8 mouse cellular contexts compared by ENCODE assay signal in genomic region chr8:86843896-86844295, GRCm38 (mm10). TPM values are rescaled to one million over a fixed set of nuclear protein-coding genes. Genes with fewer than 3 reads are reported as not detected.
A peak's percentile ranks its signal among the peaks of the same experiment; 100 is the strongest.
DNase-seq lines count a peak whose midpoint lies in the region; ATAC-seq and TF ChIP-seq lines count a peak whose summit lies in the region.

No protein-coding gene starts in this region.

- H3K9me3 ChIP-seq in hindbrain, embryonic 14.5 days (ENCODE audit: control insufficient read depth, low read length), result no peaks in the 10 kb centered on the region
- no peaks in the 10 kb centered on the region for H3K9me3 ChIP-seq in lung, postnatal 0 days (ENCODE audit: low read length)
- H3K9me3 ChIP-seq in stomach, postnatal 0 days (ENCODE audit: control insufficient read depth, low read length), result no peaks in the 10 kb centered on the region

- 49% methylated on average over 8 of the region's 8 CpGs for WGBS in hindbrain, embryonic 14.5 days
- WGBS in lung, postnatal 0 days, result 56% methylated on average over 8 of the region's 8 CpGs
- WGBS in stomach, postnatal 0 days, result 53% methylated on average over 8 of the region's 8 CpGs

- intact Hi-C loops in left cerebral cortex, adult 2 months (cut with DNase I), result loop anchor here (5.0 kb wide), 1 partner anchor 202 kb away; no protein-coding TSS in a partner anchor

- peak; percentile 52 for TF ChIP-seq CTCF in left cerebral cortex, adult 2 months (IDR thresholded peaks at IDR 0.05)
- TF ChIP-seq CTCF in lung, postnatal 0 days (IDR thresholded peaks at IDR 0.05), result peak; percentile 78
- TF ChIP-seq CTCF in stomach, postnatal 0 days (IDR thresholded peaks at IDR 0.05; ENCODE audit: low read depth), result peak; percentile 81

- peak; percentile 57; the same call in 1 of the 2 replicates for ATAC-seq in hindbrain, embryonic 14.5 days (ENCODE audit: low FRiP score)
- ATAC-seq in lung, postnatal 0 days, result peak; percentile 70
- ATAC-seq in stomach, postnatal 0 days (ENCODE audit: low FRiP score, low TSS enrichment), result no peak

- H3K27me3 ChIP-seq in hindbrain, embryonic 14.5 days (ENCODE audit: control insufficient read depth, insufficient read depth, low read length), result no peaks in the 10 kb centered on the region
- no peaks in the 10 kb centered on the region for H3K27me3 ChIP-seq in lung, postnatal 0 days (replicated peaks; ENCODE audit: insufficient read depth, low read length)
- no peaks in the 10 kb centered on the region for H3K27me3 ChIP-seq in stomach, postnatal 0 days (ENCODE audit: control insufficient read depth, insufficient read depth, low read length)

- H3K4me2 ChIP-seq in hindbrain, embryonic 14.5 days (replicated peaks), result no peak overlapping the region
- H3K4me2 ChIP-seq in lung, postnatal 0 days (replicated peaks; ENCODE audit: low read depth, low read length), result no peak overlapping the region
- H3K4me2 ChIP-seq in stomach, postnatal 0 days (replicated peaks; ENCODE audit: low read depth), result no peak overlapping the region

- no peak overlapping the region for H3K27ac ChIP-seq in left cerebral cortex, adult 2 months
- no peak overlapping the region for H3K27ac ChIP-seq in hindbrain, embryonic 14.5 days
- no peak overlapping the region for H3K27ac ChIP-seq in lung, postnatal 0 days (ENCODE audit: low read length)
- no peak overlapping the region for H3K27ac ChIP-seq in stomach, postnatal 0 days (replicated peaks)

- no peaks in the 10 kb centered on the region for H3K4me1 ChIP-seq in hindbrain, embryonic 14.5 days (replicated peaks; ENCODE audit: control insufficient read depth, insufficient read depth, low read length)
- no peaks in the 10 kb centered on the region; the same call in 1 of the 2 replicates for H3K4me1 ChIP-seq in lung, postnatal 0 days (ENCODE audit: insufficient read depth, low read depth, low read length)
- no peaks in the 10 kb centered on the region for H3K4me1 ChIP-seq in stomach, postnatal 0 days (replicated peaks; ENCODE audit: control insufficient read depth, insufficient read depth)

- peaks cover 73% of the 10 kb centered on the region for H3K36me3 ChIP-seq in hindbrain, embryonic 14.5 days (replicated peaks; ENCODE audit: control insufficient read depth, insufficient read depth)
- H3K36me3 ChIP-seq in lung, postnatal 0 days (ENCODE audit: insufficient read depth, low read length), result peaks cover 4% of the 10 kb centered on the region; the same call in 1 of the 2 replicates
- H3K36me3 ChIP-seq in stomach, postnatal 0 days (ENCODE audit: control insufficient read depth, insufficient read depth, low read length), result peaks cover 15% of the 10 kb centered on the region; the same call in 1 of the 2 replicates

- DNase-seq in left cerebral cortex, adult 2 months (ENCODE audit: extremely low spot score in 1 of 2, low spot score in 2 of 2), result peak in 1 of 2 experiments; percentile 31
- no peak for DNase-seq in left cerebral cortex, adult 11 months (ENCODE audit: low spot score)
- peak; percentile 20 for DNase-seq in T-cell, adult 2 months (ENCODE audit: low spot score)
- peak; percentile 50 for DNase-seq in embryo, embryonic 11 days
- peak; percentile 48 for DNase-seq in hindbrain, embryonic 14.5 days (ENCODE audit: low spot score)
- peak; percentile 75 for DNase-seq in lung, postnatal 0 days (ENCODE audit: low spot score)
- DNase-seq in stomach, postnatal 0 days (ENCODE audit: low spot score), result peak; percentile 39
- DNase-seq in urinary bladder, postnatal 10 days (ENCODE audit: low spot score), result no peak

- H3K9ac ChIP-seq in hindbrain, embryonic 14.5 days, result no peak overlapping the region
- no peak overlapping the region for H3K9ac ChIP-seq in lung, postnatal 0 days (replicated peaks; ENCODE audit: low read depth)
- no peak overlapping the region for H3K9ac ChIP-seq in stomach, postnatal 0 days (ENCODE audit: low read length)

- TF ChIP-seq EP300 in lung, postnatal 0 days (IDR thresholded peaks at IDR 0.05), result no peak
- TF ChIP-seq EP300 in stomach, postnatal 0 days (optimal IDR thresholded peaks at IDR 0.05), result no peak

- no peak overlapping the region for H3K4me3 ChIP-seq in left cerebral cortex, adult 2 months
- H3K4me3 ChIP-seq in hindbrain, embryonic 14.5 days (replicated peaks; ENCODE audit: low read length), result no peak overlapping the region
- no peak overlapping the region for H3K4me3 ChIP-seq in lung, postnatal 0 days (ENCODE audit: low read depth, low read length)
- H3K4me3 ChIP-seq in stomach, postnatal 0 days (ENCODE audit: low read depth, low read length), result no peak overlapping the region

RNA-seq across cellular contexts. Expression of gene N4bp1, which starts 41.2 kb away (rescaled TPM):
- 10 to 100 TPM; 39.8 to 41.5 TPM for total RNA-seq in left cerebral cortex, adult 2 months (2021)
- polyA plus RNA-seq in hindbrain, embryonic 14.5 days (2014; fragmentation: Nextera tagmentation; extraction: Ambion mirVana), result 11.0 and 11.8 TPM in 2 replicates
- polyA plus RNA-seq in lung, postnatal 0 days (2015; fragmentation: Nextera tagmentation; extraction: Ambion mirVana), result 5.4 and 6.4 TPM in 2 replicates
- polyA plus RNA-seq in stomach, postnatal 0 days (2015; fragmentation: Nextera tagmentation; extraction: Ambion mirVana), result 6.5 and 6.6 TPM in 2 replicates

Comparison
In these comparisons a context has a peak if more than half of its experiments do, and no peak if none do; other contexts are left out.
1. DNase-seq: peak in T-cell, adult 2 months (single experiment), embryo, embryonic 11 days (single experiment), hindbrain, embryonic 14.5 days (single experiment), lung, postnatal 0 days (single experiment) and stomach, postnatal 0 days (single experiment); none in left cerebral cortex, adult 11 months (single experiment) and urinary bladder, postnatal 10 days (single experiment).
2. Peak in every context shown above with its lines, with median percentiles within 50 percentile points of each other: CTCF ChIP-seq.